Mouse (Mus musculus): ENCODE measurements at regions not wholly inside any gene's neighbourhood (a gene's known extent, or its start where the extent isn't known, plus 50 kb on each side); places are given as distances from the start of the nearest gene placed in this dataset.

- TF ChIP-seq CTCF (IDR thresholded peaks at IDR 0.05; ENCODE audit: low read depth), result no peak
- no peak for TF ChIP-seq EP300 (IDR thresholded peaks at IDR 0.05; ENCODE audit: low read depth)
Observed at GRCm38 (mm10) chr15:51502742-51503270, 2381.9 kb upstream of the Gm7489 start.
